Mouse (Mus musculus) c-Kit-positive CD71-negative TER-119-negative erythroid progenitor cells, embryonic 14.5 days (primary cell): ENCODE data around the gene Ntm.

Experiments
- DNase-seq: peaks from one replicate; pipeline ENCODE4 v3.0.0-alpha.2; 2013; ENCODE audit warnings: low read depth

Gene Ntm

DNA sequence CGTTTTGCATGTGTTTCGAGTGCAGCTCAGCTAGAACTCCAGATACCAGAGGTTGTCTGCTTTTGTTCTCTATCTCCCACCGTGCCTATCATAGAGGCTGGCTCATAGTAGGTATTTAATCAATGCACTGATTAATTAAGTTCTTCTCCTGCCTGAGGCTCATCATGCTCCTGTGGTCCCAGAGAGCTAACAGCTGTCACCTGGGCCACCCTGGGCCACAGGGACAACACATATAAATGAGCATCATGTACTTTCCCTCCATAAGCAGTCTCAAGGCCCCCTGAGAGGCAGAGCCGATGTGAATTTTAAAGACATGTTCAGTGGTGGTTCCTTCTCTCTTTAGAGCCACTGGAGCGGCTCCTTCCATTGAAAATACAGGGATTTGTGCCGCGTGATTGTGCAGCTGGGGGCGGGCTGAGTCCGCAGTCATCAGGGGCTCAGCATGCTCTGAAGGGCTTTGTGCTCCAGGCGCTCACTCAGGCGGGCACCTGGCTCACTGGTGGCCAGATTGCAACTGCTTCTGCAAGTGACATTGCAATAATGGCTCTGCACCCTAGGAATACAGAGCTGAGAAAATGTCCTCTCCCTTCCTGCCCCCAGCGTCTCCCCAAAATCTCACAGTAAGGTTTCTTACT is 160.8 kb downstream of the Ntm start:
- no peak for DNase-seq

DNA sequence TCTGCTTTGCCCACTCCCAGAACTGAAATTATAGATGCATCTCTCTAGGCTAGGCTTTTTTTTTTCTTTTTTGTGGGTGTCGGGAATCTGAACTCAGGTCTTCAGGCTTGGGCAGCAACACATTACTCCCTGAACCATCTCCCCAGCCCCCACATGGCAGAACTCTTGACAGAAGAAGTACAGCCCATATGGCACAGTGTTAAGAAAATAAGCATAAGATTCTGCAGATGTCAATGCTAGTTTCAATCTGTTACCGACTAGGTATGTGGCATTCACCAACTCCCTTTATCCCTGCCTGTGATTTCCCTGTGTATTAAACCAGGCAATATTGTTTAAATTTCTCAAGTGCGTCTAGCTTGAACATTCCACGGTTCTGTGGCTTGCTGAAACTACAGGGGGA is 166.7 kb downstream of the Ntm start:
- DNase-seq: no peak

DNA sequence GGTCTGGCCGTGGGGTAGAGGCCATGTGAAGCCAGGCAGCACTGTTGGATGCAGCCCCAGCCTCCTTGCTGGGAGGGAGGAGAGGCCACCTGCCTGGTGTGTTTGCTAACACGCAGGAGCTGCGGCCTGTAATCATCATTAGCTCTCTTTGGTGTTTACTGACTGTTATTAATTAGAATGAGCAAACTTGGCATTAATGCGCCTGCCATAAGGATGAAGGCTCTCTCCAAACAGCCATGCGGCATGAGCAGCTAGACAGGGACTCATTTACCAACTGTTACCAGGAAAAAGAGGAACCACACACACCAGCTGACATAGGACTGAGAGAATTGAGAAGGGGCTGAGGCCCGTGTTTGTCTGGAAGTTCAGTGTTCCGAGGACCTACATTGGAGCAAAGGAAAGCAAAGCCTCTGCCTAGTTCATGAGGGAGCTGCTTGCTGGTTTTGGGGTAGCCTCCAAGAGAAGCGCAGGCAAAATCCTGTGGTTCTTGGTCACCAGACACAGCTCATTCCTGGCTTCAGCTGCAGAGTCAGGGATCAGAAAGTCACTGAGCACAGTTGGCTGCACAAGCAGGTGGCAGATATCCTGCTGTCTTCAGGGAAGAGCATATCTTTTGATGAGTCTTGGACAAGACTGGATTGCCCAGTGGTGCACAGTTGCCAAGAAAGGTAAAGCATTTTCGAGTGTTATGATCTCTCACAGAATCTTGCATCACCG is 171.6 kb downstream of the Ntm start:
- no peak for DNase-seq

DNA sequence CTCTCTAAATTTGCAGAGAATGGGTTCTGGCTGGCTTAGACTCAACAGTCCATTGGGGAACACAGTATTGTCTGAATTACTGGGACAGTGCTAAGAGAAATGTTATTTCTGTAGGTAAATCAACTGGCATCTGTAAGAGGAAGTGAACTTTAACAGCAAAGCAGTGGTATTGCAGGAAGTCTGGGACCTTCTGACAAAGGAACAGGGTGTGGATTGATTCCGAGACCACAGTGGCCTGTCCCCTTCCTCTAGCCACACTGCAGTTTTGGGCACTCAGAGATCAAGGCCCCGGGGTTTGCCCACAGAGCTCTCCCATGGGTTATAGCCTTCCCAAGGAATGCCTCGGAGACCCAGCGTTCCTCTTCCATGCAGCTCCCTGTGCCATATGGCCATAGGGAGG is 172.9 kb downstream of the Ntm start:
- DNase-seq: no peak

DNA sequence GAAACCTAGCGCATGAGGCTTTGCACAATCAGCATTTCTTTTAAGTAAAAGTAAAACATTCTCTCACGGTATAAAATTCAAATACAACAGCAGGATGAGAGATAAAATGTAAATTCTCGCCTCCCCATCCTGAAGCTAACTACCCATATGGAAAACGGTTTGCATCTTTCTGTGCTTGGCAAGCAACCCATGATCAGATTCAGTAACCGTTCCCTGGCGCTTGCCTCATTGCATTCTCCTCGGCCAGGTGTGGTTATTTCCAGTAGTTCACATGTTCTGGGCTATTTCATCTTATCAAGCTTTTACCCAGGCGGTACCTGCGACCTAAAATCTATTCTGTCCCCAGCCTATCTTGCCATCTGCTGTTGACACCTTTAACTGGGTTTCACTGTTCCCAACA is 174.1 kb downstream of the Ntm start:
- no peak for DNase-seq

DNA sequence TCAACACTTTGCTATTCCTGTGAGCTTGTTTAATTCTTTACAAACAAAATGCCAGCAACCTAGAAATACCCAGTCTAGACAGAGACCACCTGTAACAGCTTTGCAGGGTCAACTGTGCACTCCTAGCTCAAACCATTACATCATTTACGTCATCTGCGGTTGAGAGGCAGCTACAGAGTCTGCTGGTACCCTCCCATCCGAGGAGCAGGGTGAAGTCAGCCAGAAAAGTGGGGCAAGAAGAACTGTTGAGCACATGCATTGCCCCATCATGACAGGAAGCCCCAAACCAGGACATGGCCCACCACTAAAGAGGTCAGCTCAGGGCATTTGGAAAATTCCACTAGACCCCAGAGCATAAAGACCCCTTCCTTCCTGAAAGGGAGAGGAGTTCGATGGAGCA is 175.5 kb downstream of the Ntm start:
- DNase-seq: no peak

DNA sequence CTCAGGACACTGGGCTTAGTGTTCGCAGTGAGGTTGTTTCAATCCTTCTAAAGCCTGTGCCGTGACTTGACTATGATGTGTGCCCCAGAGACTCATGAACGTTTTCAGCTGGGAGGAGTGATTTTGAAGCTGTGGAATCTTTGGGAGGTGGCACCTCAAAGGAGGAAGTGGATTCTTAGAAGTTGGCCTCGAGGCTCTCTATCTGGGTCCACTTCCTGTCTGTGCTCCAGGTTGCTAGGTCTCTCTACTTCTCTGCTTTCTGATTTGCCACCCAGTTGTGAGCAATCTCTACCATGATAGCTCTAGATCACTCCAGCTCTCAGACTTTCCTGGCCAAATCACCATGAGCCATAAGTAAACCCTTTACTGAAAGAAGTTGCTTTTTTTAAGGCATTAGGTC is 180.2 kb downstream of the Ntm start:
- no peak for DNase-seq

DNA sequence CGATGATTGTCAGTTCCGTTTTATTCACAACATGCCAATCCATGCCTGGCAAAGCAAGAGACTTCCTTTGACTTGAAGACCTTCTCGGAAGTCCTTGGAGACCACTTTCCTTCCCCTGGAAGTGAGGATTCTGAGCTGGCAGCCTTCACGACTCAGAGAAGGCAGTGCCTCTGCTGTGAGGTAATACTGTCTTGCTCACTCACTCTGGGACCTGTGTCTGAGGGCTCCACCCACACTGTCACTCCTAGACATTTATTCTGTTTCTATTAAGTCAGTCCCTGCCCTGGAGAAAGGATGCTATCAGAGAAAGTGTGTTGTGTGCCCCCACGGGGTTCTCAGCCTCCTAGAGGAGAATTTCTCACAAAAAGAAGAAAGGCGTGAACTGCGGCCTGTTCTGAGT is 183.2 kb downstream of the Ntm start:
- DNase-seq: no peak

GRCm38 (mm10) chr9:29776951-29777350 is 186.0 kb downstream of the Ntm start:
- DNase-seq: no peak

- DNase-seq: no peak
Measured at GRCm38 (mm10) chr9:29776542-29776941, 186.4 kb downstream of the Ntm start.

DNA sequence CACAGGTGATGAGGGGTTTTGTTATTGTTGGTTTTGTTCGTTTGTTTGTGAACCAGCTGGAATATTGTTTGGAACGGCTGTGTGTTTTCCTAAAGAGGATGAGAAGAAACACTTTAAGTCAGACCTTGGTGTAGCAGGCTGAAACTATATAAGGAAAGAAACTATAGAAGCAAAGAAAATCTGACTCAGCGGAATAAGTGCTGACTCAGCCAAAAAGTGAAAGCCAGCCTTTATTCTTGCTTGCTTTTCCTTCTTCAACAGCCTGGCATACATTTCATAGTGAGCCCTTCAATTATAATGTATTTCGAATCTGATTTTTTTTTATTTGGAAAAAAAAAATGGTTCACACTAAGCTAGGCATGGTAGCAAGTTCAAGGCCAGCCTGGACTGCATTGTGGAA is 186.9 kb downstream of the Ntm start:
- DNase-seq: no peak

DNA sequence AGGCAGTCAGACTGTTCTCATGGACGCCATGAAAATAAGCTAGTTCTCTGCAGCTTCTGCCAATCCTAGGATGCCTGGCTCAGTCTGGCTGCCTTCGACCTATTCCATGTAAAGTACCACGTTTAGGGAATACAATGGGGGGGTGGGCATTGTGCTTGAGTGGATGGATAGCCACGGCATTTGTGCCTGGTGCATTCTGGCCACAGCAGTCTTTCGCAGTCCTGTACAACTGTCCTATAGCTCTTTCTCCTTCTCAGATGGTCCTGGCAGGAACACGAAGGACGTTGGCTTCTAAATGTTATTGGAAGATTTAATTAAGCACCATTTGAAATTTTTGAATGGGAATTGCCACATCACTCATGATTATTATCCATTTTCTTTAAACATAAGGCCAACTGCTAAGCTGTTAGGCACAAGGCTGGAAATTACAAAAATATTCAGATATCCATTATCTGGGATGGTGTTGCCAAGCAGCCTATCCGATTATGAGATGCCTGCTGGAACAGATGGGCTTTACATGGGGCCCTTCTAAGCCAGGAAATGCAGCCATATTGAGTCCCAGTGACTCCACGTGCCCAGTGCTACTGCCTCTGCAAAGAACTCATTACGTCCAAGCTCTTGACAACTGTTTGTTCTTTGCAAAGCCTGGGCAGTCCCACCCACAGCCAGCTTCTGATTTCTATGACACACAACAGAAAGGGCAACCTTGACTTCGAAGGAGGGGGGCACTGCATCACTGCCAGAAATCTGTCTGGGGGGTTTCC is 190.1 kb downstream of the Ntm start:
- DNase-seq: no peak

DNA sequence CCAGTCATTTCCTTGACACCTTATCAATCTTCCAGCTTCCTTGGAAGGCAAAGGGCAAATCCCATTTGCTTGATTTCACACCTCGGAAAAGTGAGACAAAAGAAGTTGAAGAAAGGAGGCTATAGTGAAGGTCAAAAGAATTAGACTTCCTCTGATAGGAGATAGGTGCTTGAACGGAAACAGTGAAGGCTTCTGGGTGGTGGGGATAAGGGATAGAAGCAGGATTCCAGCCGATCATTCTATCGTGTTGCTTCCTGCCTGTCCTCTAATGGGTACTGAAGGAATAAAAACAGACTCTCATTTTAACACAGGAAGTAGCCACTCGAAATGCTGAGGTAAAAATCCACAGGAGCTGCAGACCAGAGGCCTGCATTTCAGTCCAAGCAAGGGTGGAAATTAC is 191.1 kb downstream of the Ntm start:
- no peak for DNase-seq

GRCm38 (mm10) chr9:29771071-29771785 is 191.7 kb downstream of the Ntm start:
- no peak for DNase-seq

DNA sequence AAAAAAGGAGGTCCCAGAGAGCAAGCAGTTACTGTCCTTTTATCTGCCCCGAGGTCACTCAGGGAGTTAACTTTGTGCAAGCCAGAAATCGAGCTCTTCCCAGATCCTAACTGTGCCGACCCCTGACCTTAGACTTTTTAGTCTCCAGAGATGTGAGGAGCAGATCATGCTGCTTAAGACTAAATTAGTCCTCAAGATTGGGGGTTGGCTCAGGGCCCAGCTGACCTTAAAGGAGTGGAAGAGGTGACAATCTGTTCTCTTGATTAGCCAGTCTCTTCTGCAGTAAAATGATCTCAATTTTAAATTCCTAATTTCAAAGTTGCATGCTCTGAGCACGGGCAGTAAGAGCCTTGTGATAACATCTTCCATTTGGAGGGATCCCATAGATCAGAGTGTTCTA is 193.6 kb downstream of the Ntm start:
- no peak for DNase-seq

DNA sequence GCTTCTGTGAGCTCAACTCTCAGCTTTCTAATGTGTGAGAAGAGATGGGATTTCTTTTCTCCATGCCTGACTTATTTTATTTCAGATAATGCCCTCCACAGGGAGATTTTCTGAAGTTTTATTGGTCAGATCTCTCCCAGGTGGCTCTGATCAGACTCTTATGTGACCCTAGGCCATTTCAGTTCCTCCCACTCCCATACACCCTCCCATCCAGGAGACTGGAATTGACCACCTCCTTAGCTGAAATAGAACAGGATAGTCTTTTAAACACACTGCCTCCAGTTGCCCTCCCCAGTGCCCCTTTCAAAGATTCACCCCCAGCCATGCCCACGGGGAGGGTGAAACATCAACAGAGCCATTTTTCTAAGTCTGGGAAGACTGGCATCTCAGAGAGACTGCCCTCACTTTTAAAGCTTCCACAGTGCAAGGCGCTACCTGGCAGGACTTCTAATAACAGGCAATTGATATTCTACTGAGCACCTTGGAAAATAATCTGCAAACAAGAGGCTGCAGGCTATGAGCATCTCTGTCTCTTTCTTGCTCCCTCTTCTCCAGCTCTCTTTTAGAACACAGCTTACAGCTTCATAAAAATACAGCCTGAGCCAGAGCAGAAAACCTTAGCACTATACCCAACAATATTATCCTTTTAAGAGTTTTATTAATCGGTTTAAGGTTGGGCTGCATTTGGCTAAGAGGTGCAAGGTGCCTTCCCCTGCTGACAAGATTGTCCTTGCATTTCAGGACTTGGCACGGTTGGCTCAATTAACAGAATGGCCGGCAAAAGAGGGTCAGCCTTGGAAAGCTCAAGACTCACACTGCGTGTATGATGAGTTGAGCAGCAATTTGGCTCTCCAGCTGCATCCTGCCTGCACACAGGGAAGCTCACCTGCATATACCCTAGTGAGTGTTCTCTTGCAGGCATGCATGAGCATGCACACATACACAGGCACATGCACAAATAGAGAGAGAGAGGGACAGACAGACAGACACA is 196.7 kb downstream of the Ntm start:
- DNase-seq: no peak

DNA sequence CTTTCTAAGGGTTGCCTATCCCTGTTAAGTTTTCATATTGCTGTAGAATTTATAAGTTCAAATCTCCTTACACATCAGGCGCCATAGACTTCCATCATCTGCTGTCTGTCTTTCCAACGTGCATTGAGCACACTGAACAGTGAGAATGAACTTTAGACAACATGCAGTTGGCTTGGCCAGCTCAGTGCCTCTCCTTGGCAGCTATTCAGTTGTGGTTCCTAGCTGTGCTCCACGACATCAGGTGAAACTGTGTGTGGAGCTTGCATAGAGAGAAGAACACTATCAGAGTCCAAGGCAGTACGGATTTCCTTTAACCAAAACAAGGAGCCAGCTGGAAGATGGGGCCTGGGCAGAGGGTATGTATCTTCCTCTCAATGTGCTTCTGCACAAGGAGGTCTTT is 199.6 kb downstream of the Ntm start:
- no peak for DNase-seq

- no peak for DNase-seq
Measured at GRCm38 (mm10) chr9:29761952-29762586, 200.9 kb downstream of the Ntm start.

GRCm38 (mm10) chr9:29761511-29761910 is 201.4 kb downstream of the Ntm start:
- no peak for DNase-seq

GRCm38 (mm10) chr9:29759940-29760339 is 203.0 kb downstream of the Ntm start:
- DNase-seq: no peak

DNA sequence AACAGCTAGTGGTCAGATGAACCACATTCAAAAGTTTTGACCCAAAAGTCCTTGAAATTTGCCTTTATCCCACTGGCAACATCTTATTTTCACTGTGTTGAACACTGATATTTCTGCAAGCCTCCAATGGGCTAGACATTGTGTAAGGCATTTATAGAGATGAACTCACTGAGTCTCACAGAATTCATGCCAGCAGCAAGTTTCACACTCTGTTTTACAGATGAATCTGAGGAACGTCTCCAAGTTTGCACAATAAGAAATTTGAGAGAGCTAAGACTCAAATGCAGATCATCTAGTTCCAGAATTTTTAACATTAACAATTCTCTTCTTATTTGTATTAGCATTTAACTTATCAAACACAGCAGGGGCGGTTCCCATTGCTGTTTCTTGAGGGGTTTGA is 203.9 kb downstream of the Ntm start:
- no peak for DNase-seq
